Mouse (Mus musculus) embryo, embryonic 11 days (tissue): ENCODE results near the gene Zbtb4.

ENCODE experiments used
- DNase-seq: peaks from one replicate; pipeline ENCODE4 v3.0.0-alpha.2; 2015

Zbtb4 gene

GRCm38 (mm10) chr11:69766126-69766609, 456 bp downstream of the Zbtb4 start:
- DNase-seq, result peak; percentile 66

GRCm38 (mm10) chr11:69766872-69767624, 1.3 kb downstream of the Zbtb4 start:
- DNase-seq, result no peak

GRCm38 (mm10) chr11:69767625-69767909, 1.9 kb downstream of the Zbtb4 start:
- no peak for DNase-seq

GRCm38 (mm10) chr11:69774961-69775360, 9.2 kb downstream of the Zbtb4 start:
- no peak for DNase-seq

- DNase-seq, result no peak
Observed at GRCm38 (mm10) chr11:69775716-69776115, 10.0 kb downstream of the Zbtb4 start.

GRCm38 (mm10) chr11:69776488-69776887, 10.8 kb downstream of the Zbtb4 start:
- DNase-seq, result no peak

- DNase-seq, result no peak
Observed at GRCm38 (mm10) chr11:69777504-69778257, 12.0 kb downstream of the Zbtb4 start.

GRCm38 (mm10) chr11:69778258-69778982, 12.7 kb downstream of the Zbtb4 start:
- DNase-seq, result no peak

GRCm38 (mm10) chr11:69778985-69779384, 13.3 kb downstream of the Zbtb4 start:
- DNase-seq, result no peak

- DNase-seq, result no peak
Observed at GRCm38 (mm10) chr11:69781828-69782227, 16.1 kb downstream of the Zbtb4 start.

GRCm38 (mm10) chr11:69784793-69785272, 19.1 kb downstream of the Zbtb4 start:
- no peak for DNase-seq

GRCm38 (mm10) chr11:69787306-69787705, 21.6 kb downstream of the Zbtb4 start:
- no peak for DNase-seq

- DNase-seq, result no peak
Observed at GRCm38 (mm10) chr11:69789431-69789830, 23.7 kb downstream of the Zbtb4 start.

GRCm38 (mm10) chr11:69791420-69791819, 25.7 kb downstream of the Zbtb4 start:
- no peak for DNase-seq

GRCm38 (mm10) chr11:69793429-69793828, 27.7 kb downstream of the Zbtb4 start:
- DNase-seq, result no peak

- DNase-seq, result peak; percentile 96
Observed at GRCm38 (mm10) chr11:69795168-69795982, 29.7 kb downstream of the Zbtb4 start, which contains the start of gene Chrnb1. Gene Chrnb1, minus strand, starts transcription at chr11:69795943.

GRCm38 (mm10) chr11:69795983-69796435, 30.3 kb downstream of the Zbtb4 start:
- DNase-seq, result peak; percentile 18

GRCm38 (mm10) chr11:69797924-69798323, 32.2 kb downstream of the Zbtb4 start:
- no peak for DNase-seq

GRCm38 (mm10) chr11:69799394-69800137, 33.9 kb downstream of the Zbtb4 start:
- peak; percentile 61 for DNase-seq

- no peak for DNase-seq
Observed at GRCm38 (mm10) chr11:69800138-69800391, 34.4 kb downstream of the Zbtb4 start.

GRCm38 (mm10) chr11:69800392-69801197, 34.9 kb downstream of the Zbtb4 start:
- DNase-seq, result peak; percentile 88
